Mouse (Mus musculus) CH12.LX (cell line): Measurements from ENCODE around the gene Galk1. TPM values are rescaled to one million over a fixed set of nuclear protein-coding genes. Genes with fewer than 3 reads are reported as not detected.

Experiments
- DNase-seq: peaks from one replicate; pipeline ENCODE4 v3.0.0-alpha.2; 2013; ENCODE audit errors: extremely low read depth
- H3K27ac ChIP-seq: 2 replicates; pipeline ENCODE4 v1.5.1; 2012; ENCODE audit warnings: low read depth, mild to moderate bottlenecking, control low read depth, moderate library complexity; ENCODE audit not compliant: insufficient read depth
- H3K27me3 ChIP-seq: replicated peaks from 2 replicates; pipeline ENCODE3; 2012; ENCODE audit warnings: inconsistent platforms
- H3K36me3 ChIP-seq, 2 experiments: replicated peaks in 1 of 2; 2 replicates each; pipeline versions ENCODE3 to v1.6.1; 2012; ENCODE audit warnings: inconsistent platforms in 1 of 2, low read length in 1 of 2, mild to moderate bottlenecking in 1 of 2, mixed read lengths in 1 of 2, moderate library complexity in 1 of 2; ENCODE audit not compliant: control insufficient read depth in 1 of 2, insufficient read depth in 1 of 2
- H3K4me1 ChIP-seq, 2 experiments: 2 replicates each; pipeline ENCODE4 v1.6.1; 2012; ENCODE audit warnings: inconsistent platforms in 1 of 2, moderate library complexity in 1 of 2; ENCODE audit not compliant: insufficient read depth in 2 of 2, control insufficient read depth in 1 of 2
- H3K4me2 ChIP-seq: 2 replicates; pipeline ENCODE4 v1.6.1; 2012; ENCODE audit warnings: low read depth, mild to moderate bottlenecking, control low read depth; ENCODE audit not compliant: poor library complexity, insufficient read depth, severe bottlenecking
- H3K4me3 ChIP-seq, 3 experiments: fragments of 150-350 bp in 1 of 3; sonication (generic) in 1 of 3; replicated peaks in 1 of 3; 2 replicates each; pipeline versions ENCODE3 to v1.5.1; 2011 to 2012; ENCODE audit warnings: low read depth in 2 of 3, low read length in 2 of 3, mild to moderate bottlenecking in 2 of 3, moderate library complexity in 2 of 3, control low read depth in 1 of 3, improper control_type of control experiment in 1 of 3, inconsistent platforms in 1 of 3, mixed read lengths in 1 of 3; ENCODE audit not compliant: poor library complexity in 1 of 3
- H3K79me2 ChIP-seq: replicated peaks from 2 replicates; pipeline ENCODE4 v1.6.1; 2012; ENCODE audit warnings: mild to moderate bottlenecking, moderate library complexity; ENCODE audit not compliant: control insufficient read depth, poor library complexity, insufficient read depth, severe bottlenecking; ENCODE audit errors: extremely low read depth
- H3K9ac ChIP-seq: 2 replicates; pipeline ENCODE4 v1.6.1; 2012; ENCODE audit warnings: low read depth, mild to moderate bottlenecking, control low read depth, moderate library complexity; ENCODE audit not compliant: insufficient read depth
- H3K9me3 ChIP-seq: replicated peaks from 2 replicates; pipeline ENCODE3; 2012; ENCODE audit warnings: low read length, inconsistent platforms, mixed read lengths
- BHLHE40 ChIP-seq: IDR thresholded peaks from 2 replicates; pipeline ENCODE4 v1.6.1; 2011; ENCODE audit warnings: mild to moderate bottlenecking, low read depth, low read length, improper control_type of control experiment
- CHD1 ChIP-seq: IDR thresholded peaks from 2 replicates; pipeline ENCODE4 v1.6.1; 2012; ENCODE audit warnings: low read depth, low read length, improper control_type of control experiment, inconsistent platforms
- CTCF ChIP-seq, 2 experiments: IDR thresholded peaks in 1 of 2; conservative IDR thresholded peaks in 1 of 2; 2 replicates each; pipeline ENCODE4 v1.5.1; 2011 to 2012; ENCODE audit warnings: low read depth in 2 of 2, low read length in 2 of 2, improper control_type of control experiment in 1 of 2, inconsistent platforms in 1 of 2, mild to moderate bottlenecking in 1 of 2, moderate library complexity in 1 of 2
- EP300 ChIP-seq: IDR thresholded peaks from 2 replicates; pipeline ENCODE4 v1.6.1; 2011; ENCODE audit warnings: low read length, improper control_type of control experiment
- JUN ChIP-seq: IDR thresholded peaks from 2 replicates; pipeline ENCODE4 v1.6.1; 2011; ENCODE audit warnings: low read depth, mild to moderate bottlenecking, low read length, improper control_type of control experiment, moderate library complexity; ENCODE audit not compliant: insufficient read depth
- MAFK ChIP-seq: IDR thresholded peaks from 2 replicates; pipeline ENCODE4 v1.6.1; 2011; ENCODE audit warnings: low read length, improper control_type of control experiment; ENCODE audit not compliant: insufficient replicate concordance
- MAZ ChIP-seq: IDR thresholded peaks from 2 replicates; pipeline ENCODE4 v1.6.1; 2012; ENCODE audit warnings: low read depth, mild to moderate bottlenecking, inconsistent platforms, low read length, improper control_type of control experiment, moderate library complexity
- NELFE ChIP-seq: IDR thresholded peaks from 2 replicates; pipeline ENCODE4 v1.6.1; 2011; ENCODE audit warnings: low read depth, low read length, improper control_type of control experiment
- NRF1 ChIP-seq: IDR thresholded peaks from 2 replicates; pipeline ENCODE4 v1.6.1; 2014; ENCODE audit warnings: low read depth, mild to moderate bottlenecking, inconsistent platforms, low read length, improper control_type of control experiment, moderate library complexity
- PAX5 ChIP-seq: IDR thresholded peaks from 2 replicates; pipeline ENCODE4 v1.6.1; 2012; ENCODE audit warnings: low read length, inconsistent platforms, mixed read lengths
- SIN3A ChIP-seq: IDR thresholded peaks from 2 replicates; pipeline ENCODE4 v1.6.1; 2012; ENCODE audit warnings: low read length, improper control_type of control experiment, inconsistent platforms
- TBP ChIP-seq: conservative IDR thresholded peaks from 2 replicates; pipeline ENCODE4 v1.6.1; 2011; ENCODE audit warnings: low read depth, low read length, improper control_type of control experiment
- UBTF ChIP-seq: IDR thresholded peaks from 2 replicates; pipeline ENCODE4 v1.6.1; 2012; ENCODE audit warnings: low read depth, mild to moderate bottlenecking, inconsistent platforms, low read length, improper control_type of control experiment, moderate library complexity
- USF1 ChIP-seq: IDR thresholded peaks from 2 replicates; pipeline ENCODE4 v1.6.1; 2014; ENCODE audit warnings: low read depth, mild to moderate bottlenecking, inconsistent platforms, low read length, improper control_type of control experiment
- USF2 ChIP-seq: conservative IDR thresholded peaks from 2 replicates; pipeline ENCODE4 v1.6.1; 2011; ENCODE audit warnings: low read depth, low read length, improper control_type of control experiment
- ZKSCAN1 ChIP-seq: IDR thresholded peaks from 2 replicates; pipeline ENCODE4 v1.6.1; 2012; ENCODE audit warnings: low read depth, inconsistent platforms, low read length, improper control_type of control experiment, borderline replicate concordance
- ZMIZ1 ChIP-seq: IDR thresholded peaks from 2 replicates; pipeline ENCODE4 v1.6.1; 2012; ENCODE audit warnings: low read depth, mild to moderate bottlenecking, inconsistent platforms, low read length, improper control_type of control experiment
- ZNF384 ChIP-seq: IDR thresholded peaks from 2 replicates; pipeline ENCODE4 v1.6.1; 2012; ENCODE audit warnings: low read depth, low read length, improper control_type of control experiment, inconsistent platforms
- dilution Hi-C: fragments of 300-500 bp; cut with MboI; formaldehyde crosslinking; loops from 2 replicates; pipeline ENCODE4 v1.14.3; 2020; ENCODE audit warnings: low sequenced_read_pairs; ENCODE audit not compliant: extremely low pct_unique_long_range_greater_than_20kb, extremely low pct_ligation_motif_present
- in situ Hi-C: fragments of 300-500 bp; cut with MboI; formaldehyde crosslinking; loops from 3 replicates; pipeline ENCODE4 v1.14.3; 2019; ENCODE audit warnings: low sequenced_read_pairs, low pct_ligation_motif_present, low pct_unique_long_range_greater_than_20kb, mixed read lengths
- polyA plus RNA-seq: library from polyadenylated mRNA; unstranded; fragments of >175 nt; gene quantifications from 2 replicates; pipeline ENCODE4 v1.2.1, GENCODE M21; 2012; ENCODE audit warnings: low read depth; ENCODE audit not compliant: insufficient read length
- total RNA-seq, 2 experiments: library from RNA; depleted of rRNA; stranded (reverse); fragments of 300-350 nt in 1 of 2; fragments of >200 nt in 1 of 2; gene quantifications; 2 replicates each; pipeline ENCODE4 v1.2.3; 2012 to 2014

Gene Galk1
- total and polyA plus RNA-seq, 3 experiments: 263 to 413 (median 293) TPM

GRCm38 (mm10) chr11:116042372-116043138, 30.0 kb upstream of the Galk1 start:
- no peak for DNase-seq
- peaks cover 7% of the 10 kb centered on the region for H3K9me3 ChIP-seq
- no peaks in the 10 kb centered on the region for H3K4me1 ChIP-seq
- no peak overlapping the region for H3K4me2 ChIP-seq
- TF ChIP-seq EP300 (no peak), ZNF384 (no peak), JUN (no peak), NELFE (no peak), MAZ (no peak), CTCF (conservative IDR thresholded peaks at IDR 0.05 in 1 of 2, IDR thresholded peaks at IDR 0.05 in 1 of 2; ENCODE audit: low read depth in 2 of 2, low read length in 2 of 2) (no peak), USF1 (no peak), ZKSCAN1 (no peak), NRF1 (no peak), USF2 (no peak), CHD1 (no peak), PAX5 (no peak), ZMIZ1 (no peak), TBP (no peak), MAFK (no peak), BHLHE40 (no peak)
- no peaks in the 10 kb centered on the region for H3K27me3 ChIP-seq
- H3K79me2 ChIP-seq: peaks cover 35% of the 10 kb centered on the region
- in situ Hi-C loops (no loop called here), dilution Hi-C loops (no loop called here)
- no peak overlapping the region for H3K4me3 ChIP-seq
- peaks cover 61 to 85% of the 10 kb centered on the region in 2 experiments for H3K36me3 ChIP-seq
- no peak overlapping the region for H3K27ac ChIP-seq
- no peak overlapping the region for H3K9ac ChIP-seq

GRCm38 (mm10) chr11:116041833-116042232, 29.3 kb upstream of the Galk1 start:
- peaks cover 7% of the 10 kb centered on the region for H3K9me3 ChIP-seq
- dilution Hi-C loops (no loop called here), in situ Hi-C loops (no loop called here)
- H3K4me2 ChIP-seq: no peak overlapping the region
- no peak overlapping the region for H3K27ac ChIP-seq
- TF ChIP-seq UBTF (no peak), SIN3A (no peak), CTCF (conservative IDR thresholded peaks at IDR 0.05 in 1 of 2, IDR thresholded peaks at IDR 0.05 in 1 of 2; ENCODE audit: low read depth in 2 of 2, low read length in 2 of 2) (peak in 1 of 2 experiments; percentile 11; a peak in 1 of 4 replicates)
- no peak overlapping the region for H3K9ac ChIP-seq
- H3K79me2 ChIP-seq: peaks cover 42% of the 10 kb centered on the region
- H3K4me3 ChIP-seq: no peak overlapping the region
- peaks cover 54 to 84% of the 10 kb centered on the region in 2 experiments for H3K36me3 ChIP-seq
- H3K27me3 ChIP-seq: no peaks in the 10 kb centered on the region
- no peaks in the 10 kb centered on the region for H3K4me1 ChIP-seq
- DNase-seq: no peak
